Mouse (Mus musculus) brain, embryonic 14.5 days (tissue): ENCODE data around the gene Sp9.

Source experiments
- CTCF ChIP-seq: fragments of 200-500 bp; IDR thresholded peaks from 2 replicates; pipeline ENCODE4 v1.5.1; 2012; ENCODE audit warnings: inconsistent platforms, mild to moderate bottlenecking, moderate library complexity, borderline replicate concordance; ENCODE audit not compliant: insufficient read depth, insufficient read length; ENCODE audit errors: extremely low read depth
- POLR2A ChIP-seq: fragments of 200-500 bp; IDR thresholded peaks from 2 replicates; pipeline ENCODE4 v1.6.1; 2012; ENCODE audit warnings: mild to moderate bottlenecking, inconsistent platforms, borderline replicate concordance; ENCODE audit not compliant: poor library complexity, insufficient read depth, insufficient read length, severe bottlenecking; ENCODE audit errors: extremely low read depth

GRCm38 (mm10) chr2:73272351-73273248 lies 875 bp downstream of the Sp9 start:
- TF ChIP-seq CTCF (no peak), POLR2A (no peak)
